Comparison of ENCODE assay signal across 18 mouse cellular contexts in the genomic region with DNA sequence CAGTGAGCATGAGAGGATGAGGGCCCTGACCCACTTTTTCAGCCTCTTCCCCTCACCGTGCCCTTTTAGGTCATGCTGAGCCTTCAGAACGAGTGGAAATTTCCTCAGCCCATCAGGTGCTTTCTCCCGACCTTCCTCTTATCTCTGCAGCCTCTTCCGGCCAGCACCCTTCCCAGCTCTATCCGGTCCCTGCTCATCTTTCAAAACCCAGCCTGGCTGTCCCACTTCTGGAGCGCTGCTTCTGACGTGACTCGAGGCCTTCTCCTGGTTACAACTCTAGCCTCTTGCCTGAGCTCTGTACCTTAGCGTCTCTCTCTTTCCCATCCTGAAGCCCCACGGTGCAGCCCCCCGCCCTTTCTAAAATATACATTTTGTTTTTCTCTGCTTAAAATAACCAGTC. TPM values are rescaled to one million over a fixed set of nuclear protein-coding genes. Genes with fewer than 3 reads are reported as not detected.
DNase-seq lines count a peak whose midpoint lies in the region; TF ChIP-seq lines count a peak whose summit lies in the region.
"Had no signal": no experiment of that assay in that cellular context is flagged by ENCODE, and none has a peak within 500 bp of the region (broad histone marks: within the 10 kb centered on the region; RNA-seq: fewer than 3 reads in every experiment).

No protein-coding gene starts in this region.

- TF ChIP-seq CTCF in gastrocnemius, adult 2 months (IDR thresholded peaks at IDR 0.05), result no peak
- no peak for TF ChIP-seq CTCF in liver, adult 2 months (IDR thresholded peaks at IDR 0.05; ENCODE audit: low read depth, low read length)

- 0 out of 2 replicates have a peak overlapping the region, but pooled peaks have one; percentile 9 for H3K27ac ChIP-seq in gastrocnemius, adult 2 months
- H3K27ac ChIP-seq in liver, adult 2 months (replicated peaks; ENCODE audit: insufficient read depth, low read depth, low read length), result peak overlapping the region; percentile 19; the same call in 1 of the 2 replicates
- H3K27ac ChIP-seq: forebrain, embryonic 10.5 days; forebrain, embryonic 13.5 days; heart, adult 2 months; hindbrain, embryonic 12.5 days; hindbrain, embryonic 15.5 days had no signal

- H3K4me1 ChIP-seq in liver, adult 2 months (ENCODE audit: control insufficient read depth, insufficient read depth, low read length), result 0 out of 2 replicates have a peak, but pooled peaks cover 2% of the 10 kb centered on the region

- no peak for TF ChIP-seq POLR2A in liver, adult 2 months (IDR thresholded peaks at IDR 0.05; ENCODE audit: extremely low read depth, insufficient read depth, low read length)

- H3K36me3 ChIP-seq in liver, adult 2 months (ENCODE audit: control insufficient read depth, insufficient read depth, low read length), result peaks cover 12% of the 10 kb centered on the region
- H3K36me3 ChIP-seq: forebrain, embryonic 10.5 days; hindbrain, embryonic 12.5 days; hindbrain, embryonic 15.5 days had no signal

- peak; percentile 68 to 87 for DNase-seq in adrenal gland, adult (ENCODE audit: inconsistent age in 2 of 2, low spot score in 1 of 2)
- DNase-seq in adrenal gland, adult 18-20 months (ENCODE audit: low spot score in 2 of 2), result no peak
- no peak for DNase-seq in gastrocnemius, adult 2 months
- DNase-seq in gastrocnemius, adult 18-20 months (ENCODE audit: low spot score), result no peak
- DNase-seq in liver, adult 2 months (ENCODE audit: extremely low read depth, low read depth, low spot score), result no peak
- DNase-seq in liver, result no peak
- no peak for DNase-seq in cerebellum, postnatal 36 days
- DNase-seq: cerebellum, adult 11-12 months; cerebellum, adult 8-10 months; cerebellum, postnatal 10 days; gastrocnemius, postnatal 25 days; heart, adult 2 months had no signal

- H3K9ac ChIP-seq in liver, adult 2 months (ENCODE audit: low read depth, low read length), result no peak overlapping the region
- H3K9ac ChIP-seq: forebrain, embryonic 13.5 days; hindbrain, embryonic 12.5 days; hindbrain, embryonic 15.5 days had no signal

- H3K4me3 ChIP-seq in gastrocnemius, adult 2 months, result no peak overlapping the region
- no peak overlapping the region for H3K4me3 ChIP-seq in liver, adult 2 months (ENCODE audit: insufficient read depth, low read depth, low read length)
- H3K4me3 ChIP-seq: forebrain, embryonic 10.5 days; forebrain, embryonic 13.5 days; heart, adult 2 months; hindbrain, embryonic 12.5 days; hindbrain, embryonic 15.5 days had no signal

- H3K79me2 ChIP-seq in liver, adult 2 months (ENCODE audit: control insufficient read depth, insufficient read depth, low read length), result no peaks in the 10 kb centered on the region

- intact Hi-C loops in gastrocnemius, adult 2 months (cut with DNase I), result no loop called here

- WGBS in liver, adult 2 months, result 67% methylated on average over 11 of the region's 11 CpGs

- no peaks in the 10 kb centered on the region for H3K27me3 ChIP-seq in liver, adult 2 months (ENCODE audit: control insufficient read depth, insufficient read depth, low read length)
- H3K27me3 ChIP-seq: hindbrain, embryonic 12.5 days; hindbrain, embryonic 15.5 days had no signal

RNA-seq across cellular contexts. Expression of a gene that starts 27.3 kb away (rescaled TPM):
- 10 to 100 TPM; 17.5 to 29.5 TPM for total RNA-seq in adrenal gland, adult 18-20 months (2021)
- 10 to 100 TPM; 47.8 to 69.3 TPM for total RNA-seq in gastrocnemius, adult 2 months (2021)
- total RNA-seq in gastrocnemius, adult 18-20 months (2021), result 10 to 100 TPM; 42.6 to 56.8 TPM
- 1.9 and 2.8 TPM in 2 replicates for total RNA-seq in liver, adult 2 months (2014; rRNA removed)
- polyA plus RNA-seq in liver, adult 2 months (2012; rRNA removed), result 6.3 and 6.4 TPM in 2 replicates
- total RNA-seq: hematopoietic stem cell, adult 5-6 weeks had no signal

RNA-seq across cellular contexts. Expression of a gene that starts 56.9 kb away (rescaled TPM):
- total RNA-seq in adrenal gland, adult 18-20 months (2021), result 10 to 100 TPM; 21.0 to 25.3 TPM
- 1 to 10 TPM; 5.2 to 7.1 TPM for total RNA-seq in gastrocnemius, adult 2 months (2021)
- 1 to 10 TPM; 3.6 to 5.0 TPM for total RNA-seq in gastrocnemius, adult 18-20 months (2021)
- 107 and 115 TPM in 2 replicates for total RNA-seq in liver, adult 2 months (2014; rRNA removed)
- polyA plus RNA-seq in liver, adult 2 months (2012; rRNA removed), result 134 and 139 TPM in 2 replicates
- polyA plus RNA-seq: activated CD4-positive, CD25-positive, alpha-beta regulatory T cell, adult 4 months had no signal

Comparison
In these comparisons a context has a peak if more than half of its experiments do, and no peak if none do; other contexts are left out.
1. DNase-seq: peak in adrenal gland, adult (2 of 2); none in adrenal gland, adult 18-20 months (0 of 2), gastrocnemius, adult 2 months (single experiment), gastrocnemius, adult 18-20 months (single experiment), liver, adult 2 months (single experiment), liver (single experiment) and cerebellum, postnatal 36 days (0 of 2).